Mouse (Mus musculus): Measurements from ENCODE around the gene Rgs14. TPM values are rescaled to one million over a fixed set of nuclear protein-coding genes. Genes with fewer than 3 reads are reported as not detected.
A peak's percentile ranks its signal among the peaks of the same experiment; 100 is the strongest.

The Rgs14 gene
- polyA plus RNA-seq, 1 experiment from 2014 or later, result 0.73 TPM

DNA sequence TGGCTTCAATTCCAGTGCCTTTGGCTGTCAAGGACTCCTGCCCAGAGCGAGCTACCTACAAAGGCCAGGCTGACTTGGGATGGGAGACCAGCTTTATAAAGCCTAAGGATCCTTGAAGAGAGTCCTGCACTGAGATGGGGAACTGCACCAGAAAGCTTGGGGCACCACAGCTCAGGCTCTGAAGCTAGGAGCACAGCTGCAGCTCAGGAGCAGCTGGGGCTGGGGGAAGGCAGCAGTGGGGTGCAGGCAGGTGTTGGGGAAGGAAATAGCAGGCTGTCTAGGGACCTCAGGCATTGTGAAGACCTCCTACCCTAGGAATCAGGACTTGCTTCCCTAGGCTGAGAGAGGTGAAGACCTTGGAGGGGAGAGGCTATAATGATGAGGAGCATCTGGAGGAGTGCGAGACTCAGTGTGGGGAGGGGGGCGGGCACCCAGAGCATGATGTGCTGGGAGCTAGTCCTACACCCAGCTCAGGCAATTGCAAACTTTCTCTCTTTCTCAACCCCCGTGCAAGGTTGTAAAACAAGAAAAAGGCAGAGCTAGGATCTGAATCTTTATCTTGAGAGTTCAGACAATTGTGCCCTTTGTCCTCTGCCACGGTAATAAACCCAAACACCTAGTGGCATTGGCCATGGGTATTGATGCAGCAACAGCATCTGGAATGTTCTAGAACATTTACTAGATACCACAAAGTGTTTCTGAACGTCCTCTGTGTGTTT is 4.8 kb downstream of the Rgs14 start:
- H3K4me1 ChIP-seq (replicated peaks; ENCODE audit: control insufficient read depth, insufficient read depth), result no peaks in the 10 kb centered on the region; the same call in 1 of the 2 replicates
- DNase-seq (ENCODE audit: low spot score), result no peak
- no peak overlapping the region for H3K4me3 ChIP-seq (ENCODE audit: low read depth, low read length)
- TF ChIP-seq CTCF (IDR thresholded peaks at IDR 0.05; ENCODE audit: low read depth) (no peak), EP300 (optimal IDR thresholded peaks at IDR 0.05) (no peak)
- H3K4me2 ChIP-seq (replicated peaks; ENCODE audit: low read depth), result no peak overlapping the region
- ATAC-seq (ENCODE audit: low FRiP score, low TSS enrichment), result no peak
- 53% methylated on average over 6 of the region's 6 CpGs for WGBS
- no peaks in the 10 kb centered on the region for H3K27me3 ChIP-seq (ENCODE audit: control insufficient read depth, insufficient read depth, low read length)
- H3K27ac ChIP-seq (replicated peaks), result no peak overlapping the region
- H3K9ac ChIP-seq (ENCODE audit: low read length), result no peak overlapping the region
- H3K9me3 ChIP-seq (ENCODE audit: control insufficient read depth, low read length), result no peaks in the 10 kb centered on the region
- H3K36me3 ChIP-seq (ENCODE audit: control insufficient read depth, insufficient read depth, low read length), result no peaks in the 10 kb centered on the region

DNA sequence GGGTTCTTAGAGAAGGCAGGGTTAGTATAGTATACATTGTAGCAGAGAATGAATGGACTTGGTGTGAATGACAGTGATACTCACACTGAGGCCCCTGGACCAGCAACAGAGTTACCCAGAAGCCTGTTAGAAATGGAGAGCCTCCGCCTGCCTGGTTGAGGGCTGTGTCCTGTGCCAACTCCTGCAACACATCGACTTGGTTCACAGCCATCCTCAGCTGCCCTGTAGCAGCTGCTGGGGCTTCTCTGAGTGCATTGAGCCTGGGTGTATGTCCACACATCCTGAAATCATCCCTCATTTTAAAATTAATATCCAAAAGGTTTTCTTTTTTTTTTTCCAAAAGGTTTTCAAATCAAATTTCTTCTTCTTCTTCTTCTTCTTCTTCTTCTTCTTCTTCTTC is 6.3 kb downstream of the Rgs14 start:
- ATAC-seq (ENCODE audit: low FRiP score, low TSS enrichment) (no peak), DNase-seq (ENCODE audit: low spot score) (no peak)
- Histone ChIP-seq H3K4me2 (replicated peaks; ENCODE audit: low read depth) (no peak overlapping the region), H3K27me3 (ENCODE audit: control insufficient read depth, insufficient read depth, low read length) (no peaks in the 10 kb centered on the region), H3K4me1 (replicated peaks; ENCODE audit: control insufficient read depth, insufficient read depth) (no peaks in the 10 kb centered on the region; the same call in 1 of the 2 replicates), H3K36me3 (ENCODE audit: control insufficient read depth, insufficient read depth, low read length) (no peaks in the 10 kb centered on the region), H3K4me3 (ENCODE audit: low read depth, low read length) (no peak overlapping the region), H3K9me3 (ENCODE audit: control insufficient read depth, low read length) (no peaks in the 10 kb centered on the region), H3K27ac (replicated peaks) (no peak overlapping the region), H3K9ac (ENCODE audit: low read length) (no peak overlapping the region)
- no peak for TF ChIP-seq EP300 (optimal IDR thresholded peaks at IDR 0.05)
- TF ChIP-seq CTCF (IDR thresholded peaks at IDR 0.05; ENCODE audit: low read depth), result no peak
- 46% methylated on average over 2 of the region's 2 CpGs for WGBS

DNA sequence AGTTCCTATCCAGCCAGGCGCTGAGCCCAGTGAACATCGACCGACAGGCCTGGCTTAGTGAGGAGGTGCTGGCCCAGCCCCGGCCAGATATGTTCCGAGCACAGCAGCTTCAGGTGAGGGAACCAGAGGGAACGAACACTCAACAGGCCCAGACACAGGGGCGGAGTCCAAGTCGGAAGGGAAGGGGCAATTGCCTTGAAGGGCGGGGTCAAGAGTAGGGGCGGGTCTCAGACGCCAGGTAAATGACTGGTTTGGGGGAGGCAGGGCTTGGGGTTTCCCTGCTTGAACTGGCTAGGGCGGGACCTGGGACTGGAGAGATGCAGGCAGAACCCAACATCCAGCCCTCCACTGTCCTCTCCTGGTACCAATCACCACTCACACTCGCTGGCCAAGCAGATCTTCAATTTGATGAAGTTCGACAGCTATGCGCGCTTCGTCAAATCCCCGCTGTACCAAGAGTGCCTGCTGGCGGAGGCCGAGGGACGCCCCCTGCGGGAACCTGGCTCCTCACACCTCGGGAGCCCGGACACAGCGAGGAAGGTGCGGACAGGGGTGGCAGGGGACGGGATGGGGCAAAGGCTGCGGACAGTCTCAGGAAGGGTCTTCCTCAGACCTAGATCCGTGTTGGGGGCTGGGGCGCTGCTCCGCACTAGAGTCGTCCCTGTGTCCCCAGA is 9.5 kb downstream of the Rgs14 start:
- DNase-seq (ENCODE audit: low spot score) (peak; percentile 50), ATAC-seq (ENCODE audit: low FRiP score, low TSS enrichment) (peak; percentile 43; the same call in 1 of the 2 replicates)
- Histone ChIP-seq H3K4me2 (replicated peaks; ENCODE audit: low read depth) (no peak overlapping the region), H3K9me3 (ENCODE audit: control insufficient read depth, low read length) (no peaks in the 10 kb centered on the region), H3K4me1 (replicated peaks; ENCODE audit: control insufficient read depth, insufficient read depth) (no peaks in the 10 kb centered on the region; the same call in 1 of the 2 replicates), H3K36me3 (ENCODE audit: control insufficient read depth, insufficient read depth, low read length) (no peaks in the 10 kb centered on the region), H3K27ac (replicated peaks) (no peak overlapping the region), H3K27me3 (ENCODE audit: control insufficient read depth, insufficient read depth, low read length) (no peaks in the 10 kb centered on the region), H3K9ac (ENCODE audit: low read length) (no peak overlapping the region), H3K4me3 (ENCODE audit: low read depth, low read length) (no peak overlapping the region)
- WGBS, result 15% methylated on average over 31 of the region's 32 CpGs
- TF ChIP-seq CTCF (IDR thresholded peaks at IDR 0.05; ENCODE audit: low read depth) (peak; percentile 37), EP300 (optimal IDR thresholded peaks at IDR 0.05) (no peak)

DNA sequence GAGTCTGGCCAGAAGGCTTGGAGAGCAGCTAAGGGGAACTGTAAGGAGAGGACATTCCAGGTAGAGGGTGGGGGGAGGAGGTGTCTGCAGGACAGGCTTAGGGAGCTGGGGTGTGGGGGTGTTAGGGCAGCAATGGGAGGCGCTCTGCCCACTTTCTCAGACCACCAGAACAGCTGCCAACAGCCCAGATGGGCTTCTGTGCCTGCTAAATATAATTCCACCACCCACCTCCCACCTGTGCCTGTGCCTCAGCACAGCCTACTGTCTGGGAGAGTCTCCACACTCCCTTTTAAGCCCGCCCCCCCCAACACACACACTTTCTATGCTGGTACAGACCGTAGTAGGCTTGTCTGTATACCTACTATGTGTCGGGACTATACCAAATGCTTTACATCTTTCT is 12.3 kb downstream of the Rgs14 start:
- Histone ChIP-seq H3K4me2 (replicated peaks; ENCODE audit: low read depth) (no peak overlapping the region), H3K4me1 (replicated peaks; ENCODE audit: control insufficient read depth, insufficient read depth) (no peaks in the 10 kb centered on the region; the same call in 1 of the 2 replicates), H3K36me3 (ENCODE audit: control insufficient read depth, insufficient read depth, low read length) (no peaks in the 10 kb centered on the region), H3K27me3 (ENCODE audit: control insufficient read depth, insufficient read depth, low read length) (no peaks in the 10 kb centered on the region), H3K9me3 (ENCODE audit: control insufficient read depth, low read length) (no peaks in the 10 kb centered on the region), H3K27ac (replicated peaks) (no peak overlapping the region), H3K9ac (ENCODE audit: low read length) (no peak overlapping the region), H3K4me3 (ENCODE audit: low read depth, low read length) (no peak overlapping the region)
- TF ChIP-seq EP300 (optimal IDR thresholded peaks at IDR 0.05) (no peak), CTCF (IDR thresholded peaks at IDR 0.05; ENCODE audit: low read depth) (no peak)
- no peak for ATAC-seq (ENCODE audit: low FRiP score, low TSS enrichment)
- WGBS, result 80% methylated on average over 4 of the region's 4 CpGs
- DNase-seq (ENCODE audit: low spot score), result no peak

DNA sequence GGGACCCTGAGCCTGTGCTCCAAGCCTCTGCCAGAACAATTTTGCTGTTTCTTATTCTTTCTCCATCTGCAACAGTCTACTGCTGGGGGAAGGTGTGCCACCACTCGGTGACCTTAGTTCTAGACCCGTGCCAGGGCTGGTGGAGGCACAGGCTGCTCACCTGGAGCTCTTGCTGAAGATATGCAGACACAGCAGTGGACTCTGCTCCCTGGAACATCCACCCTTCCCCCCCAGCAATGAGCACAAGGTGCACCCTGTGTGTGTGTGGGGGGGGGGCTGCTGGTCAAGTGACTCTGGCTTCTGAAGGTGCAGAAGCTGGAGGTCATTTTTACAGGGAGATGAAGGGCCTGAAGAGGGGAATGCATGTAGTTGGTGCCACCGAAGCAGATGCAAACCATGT is 21.1 kb downstream of the Rgs14 start:
- Histone ChIP-seq H3K27me3 (ENCODE audit: control insufficient read depth, insufficient read depth, low read length) (no peaks in the 10 kb centered on the region), H3K9me3 (ENCODE audit: control insufficient read depth, low read length) (0 out of 2 replicates have a peak, but pooled peaks cover 3% of the 10 kb centered on the region), H3K4me3 (ENCODE audit: low read depth, low read length) (no peak overlapping the region), H3K4me2 (replicated peaks; ENCODE audit: low read depth) (no peak overlapping the region), H3K36me3 (ENCODE audit: control insufficient read depth, insufficient read depth, low read length) (no peaks in the 10 kb centered on the region), H3K4me1 (replicated peaks; ENCODE audit: control insufficient read depth, insufficient read depth) (no peaks in the 10 kb centered on the region), H3K9ac (ENCODE audit: low read length) (no peak overlapping the region), H3K27ac (replicated peaks) (no peak overlapping the region)
- no peak for ATAC-seq (ENCODE audit: low FRiP score, low TSS enrichment)
- no peak for DNase-seq (ENCODE audit: low spot score)
- TF ChIP-seq EP300 (optimal IDR thresholded peaks at IDR 0.05) (no peak), CTCF (IDR thresholded peaks at IDR 0.05; ENCODE audit: low read depth) (no peak)
- 74% methylated on average over 3 of the region's 3 CpGs for WGBS

DNA sequence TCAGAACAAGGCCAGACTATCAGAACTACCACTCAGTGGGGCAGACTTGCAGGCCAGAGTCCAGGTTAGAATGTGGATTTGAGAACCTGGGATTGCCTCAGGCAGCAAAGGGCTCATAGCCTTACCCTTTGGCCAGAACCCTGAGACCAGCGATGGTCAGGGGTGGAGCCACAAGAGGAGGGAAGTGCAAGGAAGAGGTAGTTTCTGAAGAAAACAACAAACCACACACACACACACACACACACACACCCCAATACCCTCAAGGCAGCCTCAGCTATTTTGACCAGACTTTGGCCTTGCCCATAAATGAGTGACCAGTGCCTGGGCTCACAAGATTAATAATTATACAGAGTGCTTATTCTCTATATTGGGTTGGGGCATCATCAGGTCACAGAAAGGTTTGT is 22.1 kb downstream of the Rgs14 start:
- no peaks in the 10 kb centered on the region for H3K27me3 ChIP-seq (ENCODE audit: control insufficient read depth, insufficient read depth, low read length)
- H3K9me3 ChIP-seq (ENCODE audit: control insufficient read depth, low read length), result 0 out of 2 replicates have a peak, but pooled peaks cover 3% of the 10 kb centered on the region
- H3K4me3 ChIP-seq (ENCODE audit: low read depth, low read length), result no peak overlapping the region
- H3K36me3 ChIP-seq (ENCODE audit: control insufficient read depth, insufficient read depth, low read length), result no peaks in the 10 kb centered on the region
- no peak for ATAC-seq (ENCODE audit: low FRiP score, low TSS enrichment)
- no peak overlapping the region for H3K9ac ChIP-seq (ENCODE audit: low read length)
- no peak overlapping the region for H3K4me2 ChIP-seq (replicated peaks; ENCODE audit: low read depth)
- H3K27ac ChIP-seq (replicated peaks), result no peak overlapping the region
- no peak for TF ChIP-seq CTCF (IDR thresholded peaks at IDR 0.05; ENCODE audit: low read depth)
- TF ChIP-seq EP300 (optimal IDR thresholded peaks at IDR 0.05), result no peak
- WGBS, result 91% methylated on average over 1 of the region's 1 CpGs
- DNase-seq (ENCODE audit: low spot score), result no peak
- no peaks in the 10 kb centered on the region for H3K4me1 ChIP-seq (replicated peaks; ENCODE audit: control insufficient read depth, insufficient read depth)

Data from stomach, postnatal 0 days (tissue).